ENCODE assay signal across 10 mouse cellular contexts in genomic region chr10:75091478-75092152, GRCm38 (mm10). TPM values are rescaled to one million over a fixed set of nuclear protein-coding genes. Genes with fewer than 3 reads are reported as not detected.
DNase-seq lines count a peak whose midpoint lies in the region; ATAC-seq and TF ChIP-seq lines count a peak whose summit lies in the region.
"Had no signal": no experiment of that assay in that cellular context is flagged by ENCODE, and none has a peak within 500 bp of the region (broad histone marks: within the 10 kb centered on the region; RNA-seq: fewer than 3 reads in every experiment).

No protein-coding gene starts in this region.

- H3K4me2 ChIP-seq in CH12.LX (ENCODE audit: insufficient read depth, low read depth, poor library complexity, severe bottlenecking), result peak overlapping the region; percentile 14
- H3K4me2 ChIP-seq in heart, embryonic 15.5 days, result no peak overlapping the region

- ATAC-seq in heart, embryonic 15.5 days (replicated peaks; ENCODE audit: insufficient number of reproducible peaks, insufficient read depth, low FRiP score, low read depth), result no peak
- no peak for ATAC-seq in monocyte, adult 5-6 weeks (replicated peaks; ENCODE audit: insufficient number of reproducible peaks, low FRiP score, low TSS enrichment, poor library complexity, severe bottlenecking)

- peak; percentile 59 for DNase-seq in gastrocnemius, adult 18-20 months (ENCODE audit: low spot score)
- no peak for DNase-seq in gastrocnemius, postnatal 4 days (ENCODE audit: low spot score in 2 of 2)
- DNase-seq in CH12.LX (ENCODE audit: extremely low read depth), result peak; percentile 76
- peak; percentile 60 to 75 for DNase-seq in cerebellum, postnatal 25 days
- no peak for DNase-seq in kidney, postnatal 10 days
- no peak for DNase-seq in thymus, postnatal 36 days

- H3K27ac ChIP-seq in CH12.LX (ENCODE audit: insufficient read depth, low read depth), result peak overlapping the region; percentile 65
- peak overlapping the region; percentile 27 for H3K27ac ChIP-seq in heart, embryonic 15.5 days

- 62% methylated on average over 10 of the region's 10 CpGs for WGBS in heart, embryonic 15.5 days

- TF ChIP-seq RAD21 in CH12.LX (IDR thresholded peaks at IDR 0.05; ENCODE audit: low read depth, low read length), result no peak; the same call in 1 of the 2 replicates

- no peak overlapping the region for H3K4me3 ChIP-seq in CH12.LX (replicated peaks in 1 of 3; ENCODE audit: low read depth in 2 of 3, low read length in 2 of 3, poor library complexity in 1 of 3)
- H3K4me3 ChIP-seq in heart, embryonic 15.5 days, result no peak overlapping the region
- H3K4me3 ChIP-seq: myocyte had no signal

- peak; percentile 74 for TF ChIP-seq EP300 in CH12.LX (IDR thresholded peaks at IDR 0.05; ENCODE audit: low read length)

- no peaks in the 10 kb centered on the region for H3K27me3 ChIP-seq in CH12.LX (replicated peaks)
- H3K27me3 ChIP-seq in heart, embryonic 15.5 days, result peaks cover 36% of the 10 kb centered on the region

- H3K36me3 ChIP-seq in CH12.LX (replicated peaks in 1 of 2; ENCODE audit: control insufficient read depth in 1 of 2, insufficient read depth in 1 of 2, low read length in 1 of 2), result peaks cover 0 to 38% of the 10 kb centered on the region in 2 experiments
- no peaks in the 10 kb centered on the region for H3K36me3 ChIP-seq in heart, embryonic 15.5 days

- no peak for TF ChIP-seq CTCF in CH12.LX (conservative IDR thresholded peaks at IDR 0.05 in 1 of 2, IDR thresholded peaks at IDR 0.05 in 1 of 2; ENCODE audit: low read depth in 2 of 2, low read length in 2 of 2)

- in situ Hi-C loops in CH12.LX (cut with MboI; ENCODE audit: low pct_ligation_motif_present, low pct_unique_long_range_greater_than_20kb, low sequenced_read_pairs), result no loop called here

- H3K9me3 ChIP-seq in CH12.LX (replicated peaks; ENCODE audit: low read length), result peaks cover 5% of the 10 kb centered on the region
- H3K9me3 ChIP-seq in heart, embryonic 15.5 days (replicated peaks), result no peaks in the 10 kb centered on the region

- peaks cover 18 to 75% of the 10 kb centered on the region in 2 experiments for H3K4me1 ChIP-seq in CH12.LX (ENCODE audit: control insufficient read depth in 1 of 2, insufficient read depth in 2 of 2)
- peaks cover 15% of the 10 kb centered on the region for H3K4me1 ChIP-seq in heart, embryonic 15.5 days (replicated peaks)

- dilution Hi-C loops in CH12.LX (cut with MboI; ENCODE audit: extremely low pct_ligation_motif_present, extremely low pct_unique_long_range_greater_than_20kb, low sequenced_read_pairs), result no loop called here

- no peak for TF ChIP-seq POLR2A in CH12.LX (IDR thresholded peaks at IDR 0.05; ENCODE audit: low read depth, low read length)

- H3K79me2 ChIP-seq in CH12.LX (replicated peaks; ENCODE audit: control insufficient read depth, extremely low read depth, insufficient read depth, poor library complexity, severe bottlenecking), result peaks cover 4% of the 10 kb centered on the region; the same call in 1 of the 2 replicates

- H3K9ac ChIP-seq in CH12.LX (ENCODE audit: insufficient read depth, low read depth), result no peak overlapping the region
- H3K9ac ChIP-seq in heart, embryonic 15.5 days, result no peak overlapping the region

TF ChIP-seq in CH12.LX, 34 proteins besides CTCF, POLR2A, EP300 and RAD21:
- TF ChIP-seq USF2 (conservative IDR thresholded peaks at IDR 0.05; ENCODE audit: low read depth, low read length) (no peak), JUND (conservative IDR thresholded peaks at IDR 0.05; ENCODE audit: low read depth, low read length) (peak; percentile 36; the same call in 1 of the 2 replicates), MAZ (IDR thresholded peaks at IDR 0.05; ENCODE audit: low read depth, low read length) (peak; percentile 43; the same call in 1 of the 2 replicates), USF1 (IDR thresholded peaks at IDR 0.05; ENCODE audit: low read depth, low read length) (no peak), SIN3A (IDR thresholded peaks at IDR 0.05; ENCODE audit: low read length) (peak; percentile 62; the same call in 1 of the 2 replicates), IRF4 (IDR thresholded peaks at IDR 0.05; ENCODE audit: low read depth, low read length) (peak; percentile 73), MYC (IDR thresholded peaks at IDR 0.05; ENCODE audit: low read depth, low read length) (no peak), TBP (conservative IDR thresholded peaks at IDR 0.05; ENCODE audit: low read depth, low read length) (no peak), CHD1 (IDR thresholded peaks at IDR 0.05; ENCODE audit: low read depth, low read length) (no peak), SMC3 (IDR thresholded peaks at IDR 0.05; ENCODE audit: low read depth, low read length) (no peak), MAFK (IDR thresholded peaks at IDR 0.05; ENCODE audit: insufficient replicate concordance, low read length) (no peak), PAX5 (IDR thresholded peaks at IDR 0.05; ENCODE audit: low read length) (no peak), ZMIZ1 (IDR thresholded peaks at IDR 0.05; ENCODE audit: low read depth, low read length) (no peak), GABPA (IDR thresholded peaks at IDR 0.05; ENCODE audit: insufficient replicate concordance, low read depth, low read length) (no peak), TCF12 (IDR thresholded peaks at IDR 0.05; ENCODE audit: low read depth, low read length) (peak; percentile 59; the same call in 1 of the 2 replicates), CHD2 (IDR thresholded peaks at IDR 0.05; ENCODE audit: low read length) (no peak), RCOR1 (conservative IDR thresholded peaks at IDR 0.05; ENCODE audit: low read depth, low read length) (peak; percentile 41; the same call in 1 of the 2 replicates), JUN (IDR thresholded peaks at IDR 0.05; ENCODE audit: insufficient read depth, low read depth, low read length) (peak; percentile 51; the same call in 1 of the 2 replicates), HCFC1 (IDR thresholded peaks at IDR 0.05; ENCODE audit: low read depth, low read length) (no peak), BHLHE40 (IDR thresholded peaks at IDR 0.05; ENCODE audit: low read depth, low read length) (peak; percentile 44), MXI1 (IDR thresholded peaks at IDR 0.05; ENCODE audit: low read depth, low read length) (peak; percentile 27; the same call in 1 of the 2 replicates), ZNF384 (IDR thresholded peaks at IDR 0.05; ENCODE audit: low read depth, low read length) (no peak), ETS1 (conservative IDR thresholded peaks at IDR 0.05; ENCODE audit: low read depth, low read length) (peak; percentile 92), MEF2A (IDR thresholded peaks at IDR 0.05; ENCODE audit: borderline replicate concordance, low read depth, low read length) (peak; percentile 79), KAT2A (IDR thresholded peaks at IDR 0.05; ENCODE audit: insufficient replicate concordance, low read length) (no peak), E2F4 (IDR thresholded peaks at IDR 0.05; ENCODE audit: insufficient replicate concordance, low read depth, low read length) (no peak), ZC3H11A (IDR thresholded peaks at IDR 0.05; ENCODE audit: low read depth, low read length) (no peak)

RNA-seq across cellular contexts. Expression of gene Bcr, which starts 31.2 kb away (rescaled TPM):
- total RNA-seq in gastrocnemius, adult 18-20 months (2021), result 1 to 10 TPM; 5.0 to 6.0 TPM
- total RNA-seq in gastrocnemius, postnatal 4 days (2021), result 10 to 100 TPM in 1 of 2 experiments, 1 to 10 TPM in 1; 7.3 to 10.5 TPM
- total RNA-seq in CH12.LX (2012; rRNA removed), result 18.2 and 22.1 TPM in 2 replicates
- total RNA-seq in CH12.LX (2014; rRNA removed), result 4.0 and 4.3 TPM in 2 replicates
- polyA plus RNA-seq in CH12.LX (2012; ENCODE audit: insufficient read length, low read depth), result 18.6 and 20.0 TPM in 2 replicates
- polyA plus RNA-seq in heart, embryonic 15.5 days (2015; fragmentation: Nextera tagmentation; extraction: Ambion mirVana), result 9.7 and 10.2 TPM in 2 replicates
- total RNA-seq in monocyte, adult 5-6 weeks (2017), result 7.1 to 13.3 TPM (median 13.1 TPM) in 3 replicates

RNA-seq across cellular contexts. Expression of gene Rab36, which starts 54.8 kb away (rescaled TPM):
- under 1 TPM; 0.28 to 0.32 TPM for total RNA-seq in gastrocnemius, adult 18-20 months (2021)
- 1 to 10 TPM; 1.7 to 2.5 TPM for total RNA-seq in gastrocnemius, postnatal 4 days (2021)
- 0.59 and 0.67 TPM in 2 replicates for total RNA-seq in CH12.LX (2012; rRNA removed)
- 0.07 and 0.34 TPM in 2 replicates for total RNA-seq in CH12.LX (2014; rRNA removed)
- polyA plus RNA-seq in CH12.LX (2012; ENCODE audit: insufficient read length, low read depth), result 1.2 and 1.5 TPM in 2 replicates
- 2.2 and 4.1 TPM in 2 replicates for polyA plus RNA-seq in heart, embryonic 15.5 days (2015; fragmentation: Nextera tagmentation; extraction: Ambion mirVana)
- total RNA-seq in monocyte, adult 5-6 weeks (2017), result 0.39 to 6.9 TPM (median 1.2 TPM) in 3 replicates

RNA-seq across cellular contexts. Expression of gene Rsph14, which starts 59.2 kb away (rescaled TPM):
- not detected for total RNA-seq in gastrocnemius, adult 18-20 months (2021)
- total RNA-seq in gastrocnemius, postnatal 4 days (2021), result not detected
- total RNA-seq in CH12.LX (2012; rRNA removed) (0.13 TPM in 1 of 2 replicates, not detected in the other), CH12.LX (2014; rRNA removed) (not detected in 2 replicates)
- polyA plus RNA-seq in CH12.LX (2012; ENCODE audit: insufficient read length, low read depth), result not detected in 2 replicates
- 0.20 TPM in 1 of 2 replicates, not detected in the other for polyA plus RNA-seq in heart, embryonic 15.5 days (2015; fragmentation: Nextera tagmentation; extraction: Ambion mirVana)
- total RNA-seq in monocyte, adult 5-6 weeks (2017), result not detected in 3 replicates
- polyA plus RNA-seq: myocyte; stomach, embryonic 14.5 days had no signal

Comparison
In these comparisons a context has a peak if more than half of its experiments do, and no peak if none do; other contexts are left out.
1. DNase-seq: peak in gastrocnemius, adult 18-20 months (single experiment), CH12.LX (single experiment) and cerebellum, postnatal 25 days (2 of 2); none in gastrocnemius, postnatal 4 days (0 of 2), kidney, postnatal 10 days (single experiment) and thymus, postnatal 36 days (0 of 2).